Mouse (Mus musculus) lung, embryonic 16.5 days (tissue): Measurements from ENCODE around the gene 1110008L16Rik. TPM values are rescaled to one million over a fixed set of nuclear protein-coding genes. Genes with fewer than 3 reads are reported as not detected.

Source experiments
- ATAC-seq: fragments of 200-750 bp; cut with Nextera tagmentation; 2 replicates; pipeline ENCODE4 v1.8.0; 2017; ENCODE audit warnings: low read depth, mild to moderate bottlenecking, moderate library complexity
- H3K27ac ChIP-seq: fragments of 300-500 bp; sonication (generic); 2 replicates; pipeline ENCODE4 v1.5.1; 2014; ENCODE audit warnings: mild to moderate bottlenecking, control low read depth, low read length
- H3K27me3 ChIP-seq: fragments of 300-500 bp; sonication (generic); 2 replicates; pipeline ENCODE4 v1.6.1; 2014; ENCODE audit warnings: low read depth, low read length, mixed read lengths; ENCODE audit not compliant: control insufficient read depth, insufficient read depth
- H3K36me3 ChIP-seq: fragments of 300-500 bp; sonication (generic); 2 replicates; pipeline ENCODE4 v1.6.1; 2014; ENCODE audit warnings: low read length; ENCODE audit not compliant: control insufficient read depth, insufficient read depth
- H3K4me1 ChIP-seq: fragments of 300-500 bp; sonication (generic); replicated peaks from 2 replicates; pipeline ENCODE4 v1.6.1; 2014; ENCODE audit warnings: low read length, mixed read lengths; ENCODE audit not compliant: control insufficient read depth, insufficient read depth
- H3K4me2 ChIP-seq: fragments of 300-500 bp; sonication (generic); 2 replicates; pipeline ENCODE4 v1.6.1; 2014; ENCODE audit warnings: low read depth, low read length, control low read depth
- H3K4me3 ChIP-seq: fragments of 300-500 bp; sonication (generic); 2 replicates; pipeline ENCODE4 v1.5.1; 2014; ENCODE audit warnings: mild to moderate bottlenecking, low read length, control low read depth
- H3K9ac ChIP-seq: fragments of 300-500 bp; sonication (generic); 2 replicates; pipeline ENCODE4 v1.6.1; 2014; ENCODE audit warnings: low read length, control low read depth
- H3K9me3 ChIP-seq: fragments of 300-500 bp; sonication (generic); 2 replicates; pipeline ENCODE4 v1.6.1; 2016; ENCODE audit warnings: low read length; ENCODE audit not compliant: control insufficient read depth
- WGBS: fragments of 180-500 bp; shearing (Covaris S2); extraction: QIAGEN DNeasy Blood & Tissue Kit; methylation state at CpG from one replicate; pipeline ENCODE4 v1.1.7; 2014; 5-methylcytosine and 5-hydroxymethylcytosine counted together
- polyA plus RNA-seq: library from polyadenylated mRNA; unstranded; fragments of >200 nt; fragmentation: Nextera tagmentation; extraction: Ambion mirVana; gene quantifications from 2 replicates; pipeline ENCODE4 v1.2.1, GENCODE M21; 2015

1110008L16Rik gene
- polyA plus RNA-seq, 1 experiment from 2014 or later = 16.6 TPM

DNA sequence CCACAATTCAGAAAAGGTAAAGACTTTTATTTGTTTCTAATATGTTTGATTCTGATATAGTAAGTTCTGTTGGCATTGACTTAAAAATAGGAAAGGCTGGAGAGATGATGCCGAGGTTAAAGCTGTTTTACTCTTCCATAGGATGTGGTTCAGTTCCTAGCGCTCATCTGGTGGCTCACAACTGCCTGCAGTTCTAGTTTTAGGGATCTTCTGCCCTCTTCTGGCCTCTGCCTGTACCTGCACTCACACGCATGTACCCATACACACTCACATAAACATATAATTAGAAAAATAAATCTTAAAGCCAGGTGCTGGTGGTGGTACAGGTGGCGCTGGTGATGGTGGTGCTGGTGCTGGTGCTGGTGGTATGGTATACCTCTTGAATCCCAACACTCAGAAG lies 7.0 kb downstream of the 1110008L16Rik start:
- 96% methylated on average over 4 of the region's 4 CpGs for WGBS
- no peak overlapping the region for H3K27ac ChIP-seq
- no peak for ATAC-seq

DNA sequence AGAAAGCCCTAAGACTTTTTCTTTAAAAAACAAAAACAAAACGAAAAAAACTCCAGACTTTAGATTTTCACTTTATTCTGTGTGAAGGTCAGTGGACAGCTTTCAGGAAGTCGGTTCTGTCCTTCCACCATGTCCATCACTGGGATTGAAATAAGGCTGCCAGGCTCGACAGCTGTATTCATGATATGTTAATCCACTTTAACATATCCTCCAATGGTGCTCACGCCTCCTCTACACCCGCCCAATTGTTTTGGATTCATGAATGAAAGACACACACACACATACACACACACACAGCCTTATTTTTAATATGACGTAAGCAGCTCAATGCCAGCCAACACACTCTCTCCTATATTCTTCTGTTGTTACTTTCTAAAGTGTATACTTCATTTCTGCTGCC lies 8.2 kb downstream of the 1110008L16Rik start:
- H3K4me2 ChIP-seq = no peak overlapping the region
- no peaks in the 10 kb centered on the region for H3K9me3 ChIP-seq
- no peak overlapping the region for H3K4me3 ChIP-seq
- peaks cover 7% of the 10 kb centered on the region for H3K4me1 ChIP-seq
- H3K27ac ChIP-seq = no peak overlapping the region
- H3K36me3 ChIP-seq = peaks cover 9% of the 10 kb centered on the region
- no peaks in the 10 kb centered on the region for H3K27me3 ChIP-seq
- no peak overlapping the region for H3K9ac ChIP-seq
- ATAC-seq = no peak
- 81% methylated on average over 6 of the region's 6 CpGs for WGBS

More for the DNA sequence above, 7.0 kb downstream of the 1110008L16Rik start:
- Histone ChIP-seq H3K9ac (no peak overlapping the region), H3K4me2 (no peak overlapping the region), H3K36me3 (peaks cover 9% of the 10 kb centered on the region), H3K4me1 (peaks cover 12% of the 10 kb centered on the region), H3K9me3 (no peaks in the 10 kb centered on the region), H3K4me3 (no peak overlapping the region), H3K27me3 (no peaks in the 10 kb centered on the region)

DNA sequence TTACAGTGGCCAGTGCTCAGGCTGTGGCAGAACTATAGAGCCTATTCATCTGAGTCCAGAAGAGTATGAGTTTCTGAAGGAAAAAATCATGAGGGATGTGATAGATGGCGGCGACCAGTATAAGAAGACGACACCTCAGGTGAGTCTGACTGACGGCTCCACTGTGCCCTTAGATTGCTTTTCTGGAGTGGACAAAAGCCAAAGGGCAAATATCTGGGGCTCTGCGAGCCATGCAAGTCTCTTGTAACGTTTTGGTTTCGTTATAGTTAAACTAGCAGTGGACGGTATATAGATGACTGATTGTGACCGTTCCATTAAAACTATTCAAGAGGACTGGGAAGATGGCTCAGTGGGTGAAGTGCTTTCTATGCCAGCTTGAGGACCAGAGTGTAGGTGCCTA lies 9.4 kb downstream of the 1110008L16Rik start:
- H3K4me3 ChIP-seq = no peak overlapping the region
- peaks cover 4% of the 10 kb centered on the region for H3K4me1 ChIP-seq
- H3K27me3 ChIP-seq = no peaks in the 10 kb centered on the region
- no peak for ATAC-seq
- H3K4me2 ChIP-seq = no peak overlapping the region
- 88% methylated on average over 9 of the region's 9 CpGs for WGBS
- H3K27ac ChIP-seq = no peak overlapping the region
- no peaks in the 10 kb centered on the region for H3K9me3 ChIP-seq
- no peak overlapping the region for H3K9ac ChIP-seq
- peaks cover 9% of the 10 kb centered on the region for H3K36me3 ChIP-seq

DNA sequence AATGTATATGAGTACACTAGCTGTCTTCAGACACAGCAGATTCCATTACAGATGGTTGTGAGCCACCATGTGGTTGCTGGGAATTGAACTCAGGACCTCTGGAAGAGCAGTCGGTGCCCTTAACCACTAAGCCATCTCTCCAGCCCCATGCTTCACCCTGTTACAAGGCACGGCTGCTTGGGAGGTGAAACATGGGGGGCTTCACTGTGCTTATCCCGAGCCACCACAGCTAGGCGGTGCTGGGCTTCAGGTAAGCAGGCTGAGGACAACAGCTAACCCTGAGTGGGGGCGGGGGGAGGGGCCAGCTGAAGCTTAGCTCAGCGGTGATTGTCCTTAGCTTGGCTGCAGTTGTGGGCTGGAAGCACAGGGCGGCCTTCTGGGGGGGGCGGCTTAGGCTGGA lies 10.1 kb downstream of the 1110008L16Rik start:
- Histone ChIP-seq H3K36me3 (peaks cover 9% of the 10 kb centered on the region), H3K4me2 (no peak overlapping the region), H3K4me1 (no peaks in the 10 kb centered on the region), H3K4me3 (no peak overlapping the region), H3K9ac (no peak overlapping the region), H3K9me3 (no peaks in the 10 kb centered on the region), H3K27me3 (no peaks in the 10 kb centered on the region), H3K27ac (no peak overlapping the region)
- WGBS = 73% methylated on average over 8 of the region's 8 CpGs
- ATAC-seq = no peak

DNA sequence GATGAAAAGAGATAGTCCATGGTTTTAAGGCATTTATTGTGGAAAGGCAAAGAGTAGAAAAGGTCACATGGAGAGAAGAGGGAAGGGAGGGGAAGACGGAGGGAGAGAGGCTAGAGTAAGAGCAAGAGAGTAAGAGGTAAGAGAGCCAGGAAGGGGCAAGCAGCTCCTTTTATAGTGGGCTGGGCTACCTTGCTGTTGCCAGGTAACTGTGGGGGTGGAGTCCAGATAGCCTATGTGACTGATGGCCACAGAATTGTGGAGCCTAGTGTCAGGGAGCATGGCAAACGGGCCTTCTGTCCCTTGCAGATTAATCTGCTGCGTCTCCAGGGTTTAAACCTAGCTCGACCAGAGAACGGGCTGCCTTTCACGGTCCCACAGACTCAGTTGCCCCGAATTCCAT lies 12.5 kb downstream of the 1110008L16Rik start:
- Histone ChIP-seq H3K4me2 (no peak overlapping the region), H3K36me3 (peaks cover 5% of the 10 kb centered on the region; the same call in 1 of the 2 replicates), H3K27ac (no peak overlapping the region), H3K4me1 (peaks cover 3% of the 10 kb centered on the region; the same call in 1 of the 2 replicates), H3K9ac (no peak overlapping the region), H3K27me3 (no peaks in the 10 kb centered on the region), H3K9me3 (no peaks in the 10 kb centered on the region), H3K4me3 (no peak overlapping the region)
- no peak for ATAC-seq
- WGBS = 83% methylated on average over 7 of the region's 7 CpGs

DNA sequence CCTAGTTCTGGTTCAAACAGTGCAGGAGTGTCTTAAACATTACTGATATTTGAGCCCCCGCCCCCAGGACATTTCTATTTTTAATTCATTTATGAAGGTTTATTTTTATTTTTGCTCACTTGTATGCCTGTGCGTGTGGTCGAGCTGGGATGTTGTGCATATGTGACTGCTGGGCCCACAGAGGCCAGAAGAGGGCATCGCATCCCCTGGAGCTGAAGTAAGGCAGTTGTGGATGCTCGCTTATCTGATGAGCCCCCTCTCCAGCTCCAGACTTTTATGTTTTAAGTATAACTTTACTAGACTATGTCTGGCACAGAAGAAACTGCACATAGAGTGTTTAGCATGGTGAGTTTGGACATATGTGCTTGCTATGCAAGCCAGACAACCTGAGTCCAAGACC lies 14.5 kb downstream of the 1110008L16Rik start:
- peaks cover 3% of the 10 kb centered on the region; the same call in 1 of the 2 replicates for H3K4me1 ChIP-seq
- WGBS = 83% methylated on average over 5 of the region's 5 CpGs
- H3K9ac ChIP-seq = no peak overlapping the region
- no peak overlapping the region for H3K4me2 ChIP-seq
- H3K27ac ChIP-seq = no peak overlapping the region
- H3K9me3 ChIP-seq = no peaks in the 10 kb centered on the region
- no peak overlapping the region for H3K4me3 ChIP-seq
- H3K36me3 ChIP-seq = peaks cover 4% of the 10 kb centered on the region; the same call in 1 of the 2 replicates
- H3K27me3 ChIP-seq = no peaks in the 10 kb centered on the region
- no peak for ATAC-seq

DNA sequence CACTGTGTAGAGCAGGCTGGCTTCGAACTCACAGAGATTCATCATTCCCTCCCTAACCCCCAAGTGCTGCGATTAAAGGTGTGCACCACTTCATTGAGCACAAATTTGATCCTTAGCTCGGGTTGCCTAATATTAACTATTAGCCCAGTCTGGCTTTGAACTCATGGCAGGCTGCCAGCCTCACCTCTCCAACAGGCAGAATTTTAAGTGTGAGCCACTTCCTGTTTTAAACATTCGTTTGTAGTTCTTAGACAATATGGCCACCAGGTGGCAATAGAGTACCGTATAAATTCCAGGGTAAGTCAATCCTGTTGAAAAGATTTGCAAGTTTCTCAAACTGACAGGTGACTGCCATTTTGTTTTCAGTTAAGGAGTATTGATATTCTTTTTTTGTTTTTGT lies 15.8 kb downstream of the 1110008L16Rik start:
- Histone ChIP-seq H3K4me3 (no peak overlapping the region), H3K27me3 (no peaks in the 10 kb centered on the region), H3K36me3 (peaks cover 4% of the 10 kb centered on the region; the same call in 1 of the 2 replicates), H3K9me3 (no peaks in the 10 kb centered on the region), H3K9ac (no peak overlapping the region), H3K4me2 (no peak overlapping the region), H3K27ac (peak overlapping the region; percentile 20; the same call in 1 of the 2 replicates), H3K4me1 (peaks cover 3% of the 10 kb centered on the region; the same call in 1 of the 2 replicates)
- peak; percentile 57 for ATAC-seq
- 27% methylated on average over 5 of the region's 5 CpGs for WGBS

DNA sequence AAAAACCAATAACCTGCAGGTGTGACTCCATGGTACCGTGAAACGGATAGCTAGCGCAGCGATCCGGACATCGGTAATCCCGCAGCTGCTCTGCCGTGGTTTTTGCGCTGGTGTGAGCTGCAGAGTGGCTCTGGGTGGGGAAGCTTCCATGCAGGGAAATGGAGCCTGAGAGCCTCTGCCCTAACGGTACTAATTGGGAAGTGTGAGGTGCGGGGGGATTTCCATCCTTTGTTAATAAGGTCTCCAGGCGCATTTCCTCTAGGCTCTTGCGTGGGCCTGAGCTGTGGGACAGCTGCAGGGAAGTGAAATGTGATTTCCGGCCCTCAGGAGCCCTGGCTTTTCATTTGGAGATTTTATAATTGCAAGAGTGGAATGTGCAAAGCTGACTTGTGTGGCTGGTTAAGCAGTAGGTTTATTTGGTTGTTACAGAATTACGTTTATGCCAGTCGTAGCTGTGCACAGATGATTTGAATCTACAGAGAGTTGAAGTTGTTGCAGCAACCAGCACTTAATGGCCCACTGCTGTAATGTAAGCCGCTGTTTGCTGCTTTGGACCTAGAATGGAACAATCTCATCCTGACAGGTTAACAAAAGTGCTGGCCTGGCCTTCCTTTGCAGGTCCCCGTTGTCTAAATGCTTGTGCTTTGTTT lies 22.4 kb downstream of the 1110008L16Rik start:
- Histone ChIP-seq H3K27ac (peak overlapping the region; percentile 65), H3K27me3 (no peaks in the 10 kb centered on the region), H3K9me3 (no peaks in the 10 kb centered on the region), H3K36me3 (peaks cover 4% of the 10 kb centered on the region; the same call in 1 of the 2 replicates), H3K4me2 (no peak overlapping the region), H3K9ac (no peak overlapping the region), H3K4me1 (0 out of 2 replicates have a peak, but pooled peaks cover 3% of the 10 kb centered on the region), H3K4me3 (no peak overlapping the region)
- ATAC-seq = peak; percentile 38; the same call in 1 of the 2 replicates
- WGBS = 74% methylated on average over 18 of the region's 18 CpGs

DNA sequence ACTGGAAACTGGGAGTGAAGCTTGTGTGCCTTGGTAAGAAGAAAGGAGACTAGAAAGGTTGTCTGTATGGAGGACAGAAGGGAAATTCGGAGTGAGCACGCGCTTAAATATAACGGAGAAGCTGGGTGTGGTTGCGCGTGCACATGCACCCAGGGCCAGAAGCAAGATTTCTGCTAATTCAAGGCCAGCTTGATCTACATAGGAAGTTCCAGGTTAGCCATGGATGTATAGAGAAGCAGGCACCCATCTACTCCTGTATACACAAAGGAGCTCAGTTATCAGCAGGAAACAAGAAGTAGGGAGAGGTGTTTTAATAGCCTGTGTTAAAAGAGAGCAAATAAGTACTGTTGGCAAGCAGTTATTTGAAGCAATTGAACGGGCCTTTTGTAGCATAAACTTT lies 26.3 kb downstream of the 1110008L16Rik start:
- 0 out of 2 replicates have a peak, but pooled peaks cover 3% of the 10 kb centered on the region for H3K4me1 ChIP-seq
- H3K4me2 ChIP-seq = no peak overlapping the region
- no peaks in the 10 kb centered on the region for H3K27me3 ChIP-seq
- H3K27ac ChIP-seq = no peak overlapping the region
- H3K9ac ChIP-seq = no peak overlapping the region
- no peak overlapping the region for H3K4me3 ChIP-seq
- ATAC-seq = no peak
- H3K36me3 ChIP-seq = peaks cover 3% of the 10 kb centered on the region; the same call in 1 of the 2 replicates
- 77% methylated on average over 7 of the region's 7 CpGs for WGBS
- H3K9me3 ChIP-seq = no peaks in the 10 kb centered on the region
